Mouse (Mus musculus) gastrocnemius, adult 2 months (tissue): Measurements from ENCODE around the gene Cdsn. TPM values are rescaled to one million over a fixed set of nuclear protein-coding genes. Genes with fewer than 3 reads are reported as not detected.
A peak's percentile ranks its signal among the peaks of the same experiment; 100 is the strongest.

Experiments used
- DNase-seq: peaks from one replicate; pipeline ENCODE4 v3.0.0; 2022
- H3K27ac ChIP-seq: fragments of 200-600 bp; 2 replicates; pipeline ENCODE4 v1.8.1; 2022; ENCODE audit warnings: mild to moderate bottlenecking
- H3K4me3 ChIP-seq: fragments of 200-600 bp; 2 replicates; pipeline ENCODE4 v1.8.1; 2022; ENCODE audit warnings: mild to moderate bottlenecking, moderate library complexity
- CTCF ChIP-seq: fragments of 200-600 bp; IDR thresholded peaks from 2 replicates; pipeline ENCODE4 v1.8.1; 2022; ENCODE audit warnings: antibody characterized with exemption, mild to moderate bottlenecking, moderate library complexity
- intact Hi-C: fragments of 180-260 bp; cut with DNase I; formaldehyde crosslinking; loops from one replicate; pipeline ENCODE4 v1.15.1; 2025
- total RNA-seq, 2 experiments: library from RNA; stranded (reverse); gene quantifications; 2 replicates each; pipeline ENCODE4 v1.2.3; 2021

The Cdsn gene
- total RNA-seq, 2 experiments from 2014 or later, result not detected

DNA sequence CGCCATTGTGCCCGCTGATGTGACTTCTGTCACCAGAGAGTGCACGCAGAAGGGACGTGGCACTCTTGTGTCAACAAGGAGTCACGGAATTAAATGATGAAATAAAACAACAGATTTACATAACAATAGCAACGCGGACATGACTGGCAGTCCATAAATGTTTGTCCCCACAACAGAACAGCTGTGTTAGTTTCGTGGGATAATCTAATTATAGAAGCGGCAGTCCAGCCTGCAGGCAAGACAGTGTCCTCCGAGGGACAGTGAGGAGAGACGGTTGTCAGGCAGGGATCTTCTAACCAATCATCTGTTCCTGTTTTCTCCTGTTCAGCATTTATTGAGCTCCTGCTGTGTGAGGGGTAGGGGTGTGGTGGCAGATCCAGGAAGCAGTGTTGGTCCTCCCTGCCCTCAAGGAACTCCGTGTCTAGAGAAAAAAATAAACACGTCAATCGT is 8.5 kb upstream of the Cdsn start:
- DNase-seq, result no peak
- no peak for TF ChIP-seq CTCF
- intact Hi-C loops, result no loop called here
- no peak overlapping the region for H3K27ac ChIP-seq
- peak overlapping the region; percentile 35; the same call in 1 of the 2 replicates for H3K4me3 ChIP-seq

DNA sequence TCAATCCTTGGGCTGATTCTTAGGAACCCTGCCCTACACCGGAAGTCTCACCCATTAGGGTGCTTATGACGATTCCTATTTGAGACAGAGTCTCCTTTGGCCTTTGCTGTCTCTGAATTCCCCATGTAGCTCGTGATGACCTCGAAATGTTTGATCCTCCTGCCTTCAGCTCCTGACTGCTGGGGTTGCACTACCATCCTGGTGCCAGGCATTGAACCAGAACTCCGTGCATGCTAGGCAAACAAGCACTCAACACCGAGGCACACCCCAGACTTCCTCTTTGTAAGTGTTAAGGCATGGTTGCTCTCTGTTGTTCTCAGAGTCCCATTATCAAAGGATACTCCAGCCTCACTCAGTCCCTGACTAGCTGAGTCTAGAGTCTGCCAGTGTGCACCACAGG is 7.9 kb upstream of the Cdsn start:
- Histone ChIP-seq H3K27ac (no peak overlapping the region), H3K4me3 (no peak overlapping the region)
- TF ChIP-seq CTCF, result no peak
- DNase-seq, result no peak
- intact Hi-C loops, result no loop called here

DNA sequence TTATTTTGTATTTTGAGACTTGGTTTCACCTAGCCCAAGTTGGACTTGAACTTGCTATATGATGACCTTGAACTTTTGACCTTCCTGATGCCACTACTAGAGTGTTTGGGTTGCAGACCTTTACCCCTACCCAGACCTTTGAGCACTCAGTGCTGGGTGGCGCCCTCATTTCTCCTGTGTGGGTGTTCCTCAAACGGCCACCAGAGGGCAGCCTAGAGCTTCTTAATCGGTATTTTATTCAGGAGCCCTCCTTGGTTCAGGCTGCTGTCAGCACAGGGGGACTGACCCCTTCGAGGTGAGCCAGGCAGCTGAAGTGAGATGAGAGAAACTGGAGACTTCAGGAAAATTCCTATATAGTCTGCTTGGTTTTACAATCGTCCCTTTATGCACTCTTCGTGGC is 7.2 kb upstream of the Cdsn start:
- TF ChIP-seq CTCF, result peak; percentile 91
- Histone ChIP-seq H3K4me3 (no peak overlapping the region), H3K27ac (no peak overlapping the region)
- peak; percentile 54 for DNase-seq
- intact Hi-C loops, result no loop called here

DNA sequence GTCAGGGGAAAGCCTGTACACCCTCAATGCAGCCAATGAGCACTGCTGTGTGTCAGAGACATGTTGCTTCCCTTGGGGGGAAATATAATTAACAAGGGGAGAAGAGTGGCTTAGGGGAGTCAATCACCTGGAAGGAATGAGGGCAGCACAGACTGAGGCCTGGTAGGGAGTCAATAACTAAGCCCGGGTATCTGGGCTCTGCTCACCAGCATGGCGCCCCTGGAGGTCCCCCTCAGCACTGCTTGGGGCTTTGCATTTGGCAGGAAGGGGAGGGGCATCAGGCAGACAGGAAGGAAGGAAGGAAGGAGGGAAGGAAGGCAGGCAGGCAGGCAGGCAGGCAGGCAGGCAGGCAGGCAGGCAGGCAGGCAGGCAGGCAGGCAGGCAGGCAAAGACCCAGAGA is 4.5 kb upstream of the Cdsn start:
- no peak overlapping the region for H3K4me3 ChIP-seq
- TF ChIP-seq CTCF, result no peak
- DNase-seq, result no peak
- no peak overlapping the region for H3K27ac ChIP-seq
- intact Hi-C loops, result no loop called here

DNA sequence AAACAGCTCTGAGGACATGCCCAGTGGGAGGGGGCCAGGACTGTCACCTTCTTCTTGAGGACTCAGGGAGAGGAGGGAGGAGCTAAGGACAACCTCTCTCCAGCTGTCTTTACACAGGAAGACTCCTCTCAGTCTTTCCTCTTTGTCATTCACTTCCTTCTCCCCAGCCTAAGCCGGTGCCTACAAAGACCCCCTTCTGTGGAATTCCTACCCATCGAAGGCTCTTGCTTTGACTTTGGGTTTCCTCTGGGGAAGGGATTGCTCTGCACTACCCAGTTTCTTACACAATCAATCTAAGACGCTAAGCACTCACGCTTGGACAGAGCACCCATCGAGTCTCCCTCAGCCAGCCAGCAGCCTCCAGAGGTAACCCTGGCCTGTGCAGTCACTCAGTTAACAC is 3.3 kb upstream of the Cdsn start:
- Histone ChIP-seq H3K4me3 (no peak overlapping the region), H3K27ac (peak overlapping the region; percentile 80)
- no peak for TF ChIP-seq CTCF
- intact Hi-C loops, result no loop called here
- no peak for DNase-seq

DNA sequence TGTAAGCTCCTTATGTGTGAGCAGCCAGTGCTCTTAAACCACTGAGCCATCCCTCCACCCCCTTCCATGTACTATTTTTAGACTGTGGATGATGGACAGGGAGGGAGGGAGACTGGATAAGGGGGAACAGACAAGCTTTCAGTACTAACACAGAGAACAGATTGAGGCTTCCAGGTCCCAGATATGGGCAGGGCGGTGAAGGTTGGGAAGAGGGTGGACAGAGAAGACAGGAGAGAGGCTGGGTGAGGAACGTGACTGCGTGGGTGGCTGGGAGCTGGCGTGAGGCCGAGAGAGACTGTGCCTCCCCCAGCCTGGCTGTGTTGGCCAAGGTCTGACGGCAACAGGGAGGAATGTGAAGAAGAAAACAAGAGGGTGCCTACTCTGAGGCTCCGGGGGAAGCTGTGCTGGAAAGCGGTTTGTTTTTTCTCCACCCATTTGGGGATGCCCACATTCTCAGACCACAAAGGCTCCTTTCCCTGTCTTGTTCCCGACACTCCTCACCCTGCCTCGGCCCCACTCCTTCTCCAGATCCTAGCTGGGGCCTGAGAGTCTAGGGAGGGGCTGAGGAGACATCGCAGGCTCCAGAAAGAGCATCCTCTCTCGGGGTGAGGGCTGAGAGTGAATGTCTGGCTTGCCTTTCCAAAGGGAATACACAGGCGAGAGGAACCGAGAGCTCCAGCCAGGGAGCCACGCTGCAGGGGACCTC is 2.3 kb upstream of the Cdsn start:
- Histone ChIP-seq H3K4me3 (peak overlapping the region; percentile 64), H3K27ac (peak overlapping the region; percentile 80)
- peak; percentile 83 for DNase-seq
- no peak for TF ChIP-seq CTCF
- intact Hi-C loops, result no loop called here

DNA sequence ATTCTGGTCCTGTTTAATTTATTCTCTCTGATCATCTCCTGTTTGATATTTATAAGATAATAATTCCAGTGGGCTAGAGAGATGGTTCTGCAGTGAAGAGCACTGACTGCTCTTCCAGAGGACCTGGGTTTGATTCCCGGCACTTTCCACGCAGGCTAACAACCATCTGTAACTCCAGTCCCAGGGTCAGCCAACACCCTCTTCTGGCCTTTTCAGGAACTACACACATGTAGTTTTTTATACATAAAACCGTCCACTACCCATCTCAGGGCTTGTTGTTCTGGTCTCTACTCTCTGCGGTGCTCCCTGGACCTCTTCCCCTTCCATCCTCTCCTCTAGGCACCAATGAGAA is 1.8 kb upstream of the Cdsn start:
- H3K27ac ChIP-seq, result peak overlapping the region; percentile 80
- H3K4me3 ChIP-seq, result peak overlapping the region; percentile 64
- TF ChIP-seq CTCF, result peak; percentile 14; the same call in 1 of the 2 replicates
- intact Hi-C loops, result no loop called here
- no peak for DNase-seq

DNA sequence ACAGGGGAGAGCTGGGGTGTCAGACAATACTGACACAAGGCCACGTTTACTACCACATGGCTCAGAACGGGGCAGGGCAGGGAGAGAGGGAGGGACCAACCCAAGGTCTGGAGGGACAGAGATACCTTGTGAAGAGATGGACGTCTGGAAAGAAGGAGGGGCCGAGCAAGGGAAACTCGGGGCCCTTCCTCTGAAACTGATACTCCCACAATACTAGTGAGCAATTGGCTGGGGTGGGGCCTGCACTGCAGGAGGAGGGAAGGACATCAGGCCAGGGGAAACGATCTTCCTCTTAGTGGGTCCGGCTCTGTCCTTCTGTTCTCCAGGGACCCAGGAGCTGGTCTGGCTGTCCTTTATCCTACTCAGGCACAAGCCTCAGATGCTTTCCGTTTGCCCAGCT is 1.1 kb upstream of the Cdsn start:
- no peak for TF ChIP-seq CTCF
- peak overlapping the region; percentile 28 for H3K27ac ChIP-seq
- DNase-seq, result no peak
- intact Hi-C loops, result no loop called here
- no peak overlapping the region for H3K4me3 ChIP-seq

DNA sequence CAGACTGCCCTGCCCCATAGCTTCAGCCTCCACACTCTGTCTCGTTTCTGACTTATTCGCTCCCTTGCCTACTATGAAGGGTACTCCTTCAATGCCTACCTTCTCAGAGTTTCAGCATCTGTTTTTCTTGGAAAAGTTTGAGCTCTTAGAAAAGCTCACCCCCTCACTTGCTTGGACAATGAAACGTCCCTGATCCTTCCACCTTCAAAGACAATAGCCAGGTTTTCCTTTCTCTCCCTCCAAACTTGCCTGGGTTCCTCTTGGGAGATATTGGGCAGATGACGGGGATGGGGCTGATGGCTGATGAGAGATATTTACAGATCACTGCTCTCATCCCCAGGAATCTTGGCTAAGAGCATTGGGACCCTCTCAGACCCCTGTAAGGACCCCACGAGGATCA is 2.4 kb downstream of the Cdsn start:
- TF ChIP-seq CTCF, result no peak
- intact Hi-C loops, result no loop called here

DNA sequence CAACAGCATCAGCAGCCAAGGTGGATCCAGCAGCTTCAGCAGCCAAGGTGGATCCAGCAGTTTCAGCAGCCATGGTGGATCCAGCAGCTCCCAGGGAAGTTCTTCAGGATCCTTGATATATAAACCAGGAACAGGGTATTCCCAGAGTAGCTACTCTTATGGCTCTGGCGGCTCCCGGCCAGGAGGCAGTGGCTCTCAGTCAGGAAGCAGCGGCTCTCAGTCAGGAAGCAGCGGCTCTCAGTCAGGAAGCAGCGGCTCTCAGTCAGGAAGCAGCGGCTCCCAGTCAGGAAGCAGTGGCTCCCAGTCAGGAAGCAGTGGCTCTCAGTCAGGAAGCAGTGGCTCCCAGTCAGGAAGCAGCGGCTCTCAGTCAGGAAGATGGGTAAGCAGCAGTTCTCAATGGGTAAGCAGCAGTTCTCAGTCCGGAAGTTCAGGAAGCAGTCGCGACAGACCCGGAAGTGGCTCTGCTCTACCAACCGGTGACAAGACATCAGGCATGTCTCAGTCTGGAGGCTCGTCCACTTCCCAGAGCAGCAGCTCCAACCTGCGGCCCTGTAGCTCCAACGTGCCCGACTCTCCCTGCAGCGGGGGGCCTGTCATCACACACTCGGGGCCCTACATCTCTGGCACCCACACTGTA is 3.0 kb downstream of the Cdsn start:
- no peak for TF ChIP-seq CTCF
- H3K4me3 ChIP-seq, result no peak overlapping the region
- intact Hi-C loops, result no loop called here
- no peak for DNase-seq
- H3K27ac ChIP-seq, result no peak overlapping the region

More for the DNA sequence above, 2.4 kb downstream of the Cdsn start:
- H3K4me3 ChIP-seq, result no peak overlapping the region
- no peak for DNase-seq
- H3K27ac ChIP-seq, result no peak overlapping the region

DNA sequence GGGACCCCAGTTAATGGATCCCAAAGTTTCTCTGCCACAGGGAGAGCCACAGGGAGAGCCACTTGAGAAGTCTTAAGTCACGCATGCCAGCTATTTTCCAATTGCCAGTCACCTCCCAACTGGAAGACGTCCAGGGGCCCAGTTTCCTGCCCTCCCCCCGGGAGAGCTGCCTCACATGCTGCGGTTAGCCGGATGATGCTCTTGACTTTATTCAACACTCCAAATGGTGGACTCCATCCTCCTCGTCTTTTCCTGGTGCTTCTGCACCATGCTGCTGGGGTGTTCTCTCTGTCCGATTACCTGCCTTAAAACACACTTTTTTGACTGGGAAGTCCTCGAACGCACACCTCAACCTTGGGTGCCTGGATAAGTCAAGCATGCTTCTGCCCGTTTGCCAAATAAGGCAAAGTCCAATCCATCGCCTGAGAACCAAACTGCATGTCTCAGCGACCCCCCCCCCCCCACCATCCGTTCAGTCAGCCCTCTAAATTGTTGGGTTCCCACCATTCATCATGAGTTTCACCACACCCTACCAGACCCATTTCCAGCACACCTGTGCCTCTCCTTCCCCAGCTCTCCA is 4.3 kb downstream of the Cdsn start:
- no peak for DNase-seq
- H3K4me3 ChIP-seq, result no peak overlapping the region
- no peak for TF ChIP-seq CTCF
- intact Hi-C loops, result no loop called here
- H3K27ac ChIP-seq, result no peak overlapping the region

DNA sequence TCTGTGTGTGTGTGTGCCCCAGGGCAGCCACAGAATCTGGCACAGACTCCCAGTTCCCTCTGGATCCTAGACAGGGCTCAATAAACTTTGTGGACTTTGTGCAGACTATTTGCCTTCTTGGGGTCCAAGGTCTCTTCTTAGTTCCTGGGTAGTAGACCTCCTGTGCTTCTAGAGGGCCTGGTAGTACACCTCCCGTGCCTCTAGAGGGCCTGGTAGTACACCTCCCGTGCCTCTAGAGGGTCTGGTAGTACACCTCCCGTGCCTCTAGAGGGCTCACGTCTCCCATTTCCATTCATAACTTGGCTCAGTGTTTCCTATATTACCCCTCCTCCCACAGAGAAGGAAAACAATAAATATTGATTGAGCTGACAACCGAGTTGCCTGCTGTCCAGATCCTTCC is 4.9 kb downstream of the Cdsn start:
- intact Hi-C loops, result no loop called here

DNA sequence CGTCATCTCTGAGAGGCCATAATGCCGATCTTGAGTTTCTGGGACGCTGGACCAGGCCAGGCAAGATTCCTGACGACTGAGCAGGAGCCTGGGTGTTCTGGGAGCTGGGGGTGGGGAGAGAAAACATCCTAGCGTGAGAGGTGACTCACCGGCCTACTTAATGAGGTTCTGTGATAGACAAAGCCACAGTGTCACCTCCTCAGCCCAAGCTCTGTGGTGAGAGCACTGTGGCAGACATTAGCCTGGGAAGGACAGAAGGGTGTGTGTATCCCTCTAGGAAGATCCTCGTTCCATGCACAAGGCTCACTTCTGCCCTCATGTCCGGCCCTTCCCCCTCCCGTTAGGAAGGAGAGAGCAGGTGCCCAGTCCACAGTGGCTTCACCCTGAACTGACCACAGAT is 5.4 kb downstream of the Cdsn start:
- TF ChIP-seq CTCF, result no peak
- Histone ChIP-seq H3K27ac (no peak overlapping the region), H3K4me3 (no peak overlapping the region)
- intact Hi-C loops, result no loop called here
- DNase-seq, result no peak

More for the DNA sequence above, 4.9 kb downstream of the Cdsn start:
- Histone ChIP-seq H3K4me3 (no peak overlapping the region), H3K27ac (no peak overlapping the region)
- no peak for DNase-seq
- peak; percentile 63 for TF ChIP-seq CTCF
